Mouse (Mus musculus): ENCODE measurements around the gene Poc5. TPM values are rescaled to one million over a fixed set of nuclear protein-coding genes. Genes with fewer than 3 reads are reported as not detected.

Poc5 gene
- total RNA-seq (2014; rRNA removed) (21.7 and 26.1 TPM in 2 replicates), polyA plus RNA-seq (2015; fragmentation: Nextera tagmentation; extraction: Ambion mirVana) (16.7 and 19.0 TPM in 2 replicates)

DNA sequence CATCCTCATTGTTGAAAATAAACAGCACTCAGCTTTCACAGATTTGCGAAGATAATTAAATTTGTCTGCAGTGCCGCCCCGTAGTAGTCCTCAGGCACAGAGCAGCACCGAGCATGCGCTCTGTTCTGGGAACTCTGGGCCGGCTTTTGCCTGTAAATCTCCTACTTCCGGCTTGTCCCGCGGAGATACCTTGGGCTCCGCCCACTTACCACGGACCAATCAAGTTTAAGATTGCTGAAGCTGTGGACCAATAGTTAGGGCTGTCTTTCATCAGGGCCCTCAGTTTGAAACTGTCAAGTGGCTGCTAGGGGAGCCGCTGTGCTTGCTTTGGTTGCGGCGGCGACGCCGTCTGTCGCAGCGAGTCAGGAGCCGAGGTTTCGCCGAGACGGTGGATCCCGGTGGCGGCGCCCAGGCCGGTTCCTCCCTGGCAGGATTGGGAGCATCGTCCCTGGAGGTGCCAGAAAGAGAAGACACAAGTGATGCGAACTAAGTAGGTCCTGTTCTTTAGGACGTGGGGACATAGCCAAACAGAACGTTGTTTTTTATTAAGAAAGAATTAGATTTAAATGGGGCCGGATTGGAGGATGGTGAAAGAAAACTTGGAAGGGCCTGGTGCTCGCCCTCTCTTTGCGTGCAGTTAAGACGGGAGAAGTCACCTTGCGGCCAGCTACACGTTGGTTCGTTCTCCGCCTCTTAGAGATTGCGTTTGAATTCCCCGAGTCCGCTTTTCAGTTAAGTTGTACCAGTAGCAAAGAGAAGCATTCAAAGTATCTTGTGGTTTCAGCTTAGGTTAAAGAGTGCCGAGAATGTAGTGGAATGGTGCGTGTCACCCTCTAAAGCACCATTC, at the start of gene Poc5:
TSS of gene Poc5 (plus strand) at position 253 of the 847 bp plus-strand sequence.
- peak within 1 kb of the TSS; percentile 62 for H3K4me2 ChIP-seq (ENCODE audit: low read depth, low read length)
- peaks cover 8% of the 10 kb centered on the region for H3K4me1 ChIP-seq (ENCODE audit: insufficient read depth, low read length)
- ATAC-seq (peak; percentile 100), DNase-seq (ENCODE audit: low spot score) (peak; percentile 99)
- peak within 1 kb of the TSS; percentile 67 for H3K9ac ChIP-seq (replicated peaks; ENCODE audit: low read length)
- peak within 1 kb of the TSS; percentile 42; the same call in 1 of the 2 replicates for H3K27ac ChIP-seq
- no peak; the same call in 1 of the 2 replicates for TF ChIP-seq CTCF (IDR thresholded peaks at IDR 0.05; ENCODE audit: low read depth)
- H3K9me3 ChIP-seq (ENCODE audit: low read length) = no peaks in the 10 kb centered on the region
- no peaks in the 10 kb centered on the region for H3K27me3 ChIP-seq (ENCODE audit: insufficient read depth, low read length)
- peak within 1 kb of the TSS; percentile 58 for H3K4me3 ChIP-seq (ENCODE audit: low read length)
- WGBS = under 1% methylated on average over 44 of the region's 44 CpGs
- H3K36me3 ChIP-seq (ENCODE audit: insufficient read depth, low read length) = peaks cover 26% of the 10 kb centered on the region; the same call in 1 of the 2 replicates

DNA sequence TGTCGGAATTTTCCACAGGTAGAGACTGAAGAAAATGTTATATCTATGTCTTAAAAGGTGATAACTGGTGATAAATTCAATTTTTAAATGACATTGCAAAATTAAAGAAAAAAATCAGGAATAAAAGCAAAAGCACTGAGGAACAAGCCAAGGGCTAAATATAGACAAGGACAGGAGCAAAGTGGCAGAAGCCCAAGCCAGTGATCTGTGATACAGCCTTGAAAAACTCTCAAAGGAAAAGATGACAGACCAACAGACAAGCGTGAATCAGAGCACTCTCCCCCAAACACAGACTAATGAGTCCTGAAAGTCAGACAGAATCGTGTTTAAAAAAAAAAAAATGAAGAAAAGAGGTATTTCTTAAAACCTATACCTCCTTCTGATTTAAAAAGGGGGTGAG, 46.6 kb upstream of the Poc5 start:
- ATAC-seq (no peak), DNase-seq (ENCODE audit: low spot score) (no peak)
- Histone ChIP-seq H3K9ac (replicated peaks; ENCODE audit: low read length) (no peak overlapping the region), H3K4me1 (ENCODE audit: insufficient read depth, low read length) (no peaks in the 10 kb centered on the region), H3K36me3 (ENCODE audit: insufficient read depth, low read length) (no peaks in the 10 kb centered on the region), H3K4me2 (ENCODE audit: low read depth, low read length) (no peak overlapping the region), H3K27me3 (ENCODE audit: insufficient read depth, low read length) (no peaks in the 10 kb centered on the region), H3K9me3 (ENCODE audit: low read length) (no peaks in the 10 kb centered on the region), H3K4me3 (ENCODE audit: low read length) (no peak overlapping the region), H3K27ac (no peak overlapping the region)
- 70% methylated on average over 3 of the region's 3 CpGs for WGBS
- TF ChIP-seq CTCF (IDR thresholded peaks at IDR 0.05; ENCODE audit: low read depth) = no peak

DNA sequence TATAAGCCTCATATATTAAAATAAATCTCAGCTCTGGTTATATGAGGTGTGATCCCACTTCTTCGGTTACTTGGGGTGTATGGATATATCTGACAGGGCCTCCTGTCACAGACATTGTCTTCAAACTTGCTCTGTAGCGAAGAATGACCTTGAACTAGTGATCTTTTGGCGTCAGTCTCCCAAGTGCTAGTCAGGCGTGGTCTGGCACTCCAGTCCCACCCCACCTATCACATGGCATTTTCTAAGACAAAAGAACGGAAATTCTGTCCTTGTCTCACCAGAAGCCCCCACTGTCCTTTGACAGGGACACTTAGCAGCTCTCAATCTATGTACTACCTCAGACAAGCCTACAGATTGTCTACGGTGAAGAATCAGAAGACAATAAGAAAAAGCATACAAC, 43.3 kb upstream of the Poc5 start:
- DNase-seq (ENCODE audit: low spot score) (no peak), ATAC-seq (no peak)
- no peaks in the 10 kb centered on the region for H3K9me3 ChIP-seq (ENCODE audit: low read length)
- H3K36me3 ChIP-seq (ENCODE audit: insufficient read depth, low read length) = no peaks in the 10 kb centered on the region
- TF ChIP-seq CTCF (IDR thresholded peaks at IDR 0.05; ENCODE audit: low read depth) = no peak
- H3K9ac ChIP-seq (replicated peaks; ENCODE audit: low read length) = no peak overlapping the region
- 81% methylated on average over 6 of the region's 6 CpGs for WGBS
- no peaks in the 10 kb centered on the region for H3K27me3 ChIP-seq (ENCODE audit: insufficient read depth, low read length)
- no peak overlapping the region for H3K4me3 ChIP-seq (ENCODE audit: low read length)
- H3K4me1 ChIP-seq (ENCODE audit: insufficient read depth, low read length) = no peaks in the 10 kb centered on the region
- no peak overlapping the region for H3K4me2 ChIP-seq (ENCODE audit: low read depth, low read length)
- no peak overlapping the region for H3K27ac ChIP-seq

DNA sequence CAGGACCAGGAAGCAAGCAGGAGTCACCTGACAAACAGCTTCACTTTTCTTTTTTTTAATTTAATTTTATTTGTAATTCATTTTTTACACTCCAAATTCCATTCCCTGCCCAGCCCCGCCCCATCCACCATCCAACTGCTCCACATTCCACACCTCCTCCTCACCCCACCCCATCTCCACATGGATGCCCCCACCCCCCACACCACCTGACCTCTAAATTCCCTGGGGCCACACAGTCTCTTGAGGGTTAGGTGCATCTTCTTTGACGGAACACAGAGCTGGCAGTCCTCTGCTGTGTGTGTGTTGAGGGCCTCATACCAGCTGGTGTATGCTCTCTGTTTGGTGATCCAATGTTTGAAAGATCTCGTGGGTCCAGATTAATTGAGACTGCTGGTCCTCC, 41.5 kb upstream of the Poc5 start:
- 52% methylated on average over 3 of the region's 3 CpGs for WGBS
- DNase-seq (ENCODE audit: low spot score) = no peak
- Histone ChIP-seq H3K27ac (no peak overlapping the region), H3K36me3 (ENCODE audit: insufficient read depth, low read length) (no peaks in the 10 kb centered on the region), H3K9ac (replicated peaks; ENCODE audit: low read length) (no peak overlapping the region), H3K4me2 (ENCODE audit: low read depth, low read length) (no peak overlapping the region), H3K27me3 (ENCODE audit: insufficient read depth, low read length) (no peaks in the 10 kb centered on the region), H3K9me3 (ENCODE audit: low read length) (no peaks in the 10 kb centered on the region), H3K4me1 (ENCODE audit: insufficient read depth, low read length) (no peaks in the 10 kb centered on the region), H3K4me3 (ENCODE audit: low read length) (no peak overlapping the region)
- TF ChIP-seq CTCF (IDR thresholded peaks at IDR 0.05; ENCODE audit: low read depth) = no peak
- ATAC-seq = no peak

DNA sequence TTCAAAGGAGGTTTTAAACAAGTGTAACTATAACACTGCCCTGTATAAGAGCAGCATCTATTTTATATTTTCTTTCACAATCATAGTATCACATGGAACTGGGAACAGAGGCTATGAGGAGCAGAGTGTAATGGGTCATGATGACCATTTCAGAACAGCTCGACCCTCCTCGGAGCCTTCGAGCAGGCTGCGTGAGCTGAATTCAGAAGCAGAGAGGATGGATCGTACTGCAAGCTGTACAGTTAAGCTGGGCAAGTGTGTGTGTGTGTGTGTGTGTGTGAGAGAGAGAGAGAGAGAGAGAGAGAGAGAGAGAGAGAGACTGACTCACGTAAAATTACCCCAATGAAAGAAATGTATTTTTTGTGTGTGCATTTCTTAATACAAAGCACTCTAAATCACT, 37.9 kb upstream of the Poc5 start:
- WGBS = 70% methylated on average over 6 of the region's 6 CpGs
- H3K4me3 ChIP-seq (ENCODE audit: low read length) = no peak overlapping the region
- no peaks in the 10 kb centered on the region for H3K4me1 ChIP-seq (ENCODE audit: insufficient read depth, low read length)
- DNase-seq (ENCODE audit: low spot score) (peak; percentile 24), ATAC-seq (no peak)
- H3K4me2 ChIP-seq (ENCODE audit: low read depth, low read length) = no peak overlapping the region
- TF ChIP-seq CTCF (IDR thresholded peaks at IDR 0.05; ENCODE audit: low read depth) = no peak
- no peaks in the 10 kb centered on the region for H3K36me3 ChIP-seq (ENCODE audit: insufficient read depth, low read length)
- no peaks in the 10 kb centered on the region for H3K9me3 ChIP-seq (ENCODE audit: low read length)
- no peaks in the 10 kb centered on the region for H3K27me3 ChIP-seq (ENCODE audit: insufficient read depth, low read length)
- H3K9ac ChIP-seq (replicated peaks; ENCODE audit: low read length) = no peak overlapping the region
- no peak overlapping the region for H3K27ac ChIP-seq

DNA sequence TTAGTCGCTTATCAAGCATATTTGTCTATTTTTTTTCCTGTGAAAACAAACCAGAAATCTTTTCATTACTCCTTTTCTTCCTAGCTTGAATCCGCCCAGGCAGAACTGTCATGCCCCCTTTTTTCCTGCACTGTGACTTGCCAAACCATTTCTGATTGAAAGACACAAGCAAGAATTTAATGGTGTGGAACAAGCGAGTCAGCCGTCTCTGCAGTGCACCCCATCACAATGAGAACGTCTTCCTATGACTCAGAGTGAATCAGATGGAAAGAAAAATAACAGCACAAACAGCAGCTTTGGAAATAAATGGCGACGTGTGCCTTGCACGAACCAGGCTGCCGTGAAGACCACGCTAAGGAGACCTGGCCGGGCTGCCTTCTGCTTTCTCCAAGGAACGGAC, 36.8 kb upstream of the Poc5 start:
- DNase-seq (ENCODE audit: low spot score) (peak; percentile 43), ATAC-seq (0 out of 2 replicates have a peak, but pooled peaks have one; percentile 43)
- 0 out of 2 replicates have a peak overlapping the region, but pooled peaks have one; percentile 24 for H3K4me2 ChIP-seq (ENCODE audit: low read depth, low read length)
- H3K27ac ChIP-seq = peak overlapping the region; percentile 57
- H3K36me3 ChIP-seq (ENCODE audit: insufficient read depth, low read length) = no peaks in the 10 kb centered on the region
- H3K9ac ChIP-seq (replicated peaks; ENCODE audit: low read length) = no peak overlapping the region; the same call in 1 of the 2 replicates
- TF ChIP-seq CTCF (IDR thresholded peaks at IDR 0.05; ENCODE audit: low read depth) = no peak
- H3K4me3 ChIP-seq (ENCODE audit: low read length) = no peak overlapping the region
- no peaks in the 10 kb centered on the region for H3K27me3 ChIP-seq (ENCODE audit: insufficient read depth, low read length)
- H3K4me1 ChIP-seq (ENCODE audit: insufficient read depth, low read length) = no peaks in the 10 kb centered on the region
- WGBS = 53% methylated on average over 12 of the region's 12 CpGs
- H3K9me3 ChIP-seq (ENCODE audit: low read length) = no peaks in the 10 kb centered on the region

DNA sequence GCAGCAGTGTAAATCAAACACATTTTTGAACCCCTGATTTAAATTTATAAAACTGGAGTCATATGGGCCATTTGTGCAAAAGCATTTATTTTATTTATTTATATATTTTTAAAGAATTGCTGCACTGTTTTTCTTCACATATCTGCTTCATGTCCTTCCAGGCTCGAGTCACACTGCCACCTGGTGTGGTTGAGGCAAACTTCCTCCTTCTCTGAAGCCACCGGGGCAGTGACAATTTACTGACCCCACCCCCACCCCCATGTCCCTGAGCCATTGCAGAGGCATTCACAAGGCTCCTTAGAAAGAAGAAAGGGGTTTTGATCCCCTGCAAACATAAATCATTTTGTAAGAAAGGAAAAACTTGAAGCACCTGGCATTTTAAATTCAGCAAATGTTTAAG, 12.6 kb upstream of the Poc5 start:
- 1% methylated on average over 2 of the region's 2 CpGs for WGBS
- H3K36me3 ChIP-seq (ENCODE audit: insufficient read depth, low read length) = no peaks in the 10 kb centered on the region

More for the DNA sequence above, 12.6 kb upstream of the Poc5 start:
- H3K9me3 ChIP-seq (ENCODE audit: low read length) = no peaks in the 10 kb centered on the region
- no peaks in the 10 kb centered on the region for H3K27me3 ChIP-seq (ENCODE audit: insufficient read depth, low read length)
- H3K4me3 ChIP-seq (ENCODE audit: low read length) = no peak overlapping the region
- H3K27ac ChIP-seq = no peak overlapping the region
- peak; percentile 66 for TF ChIP-seq CTCF (IDR thresholded peaks at IDR 0.05; ENCODE audit: low read depth)
- no peaks in the 10 kb centered on the region for H3K4me1 ChIP-seq (ENCODE audit: insufficient read depth, low read length)
- ATAC-seq = no peak
- peak; percentile 70 for DNase-seq (ENCODE audit: low spot score)
- no peak overlapping the region for H3K4me2 ChIP-seq (ENCODE audit: low read depth, low read length)
- no peak overlapping the region for H3K9ac ChIP-seq (replicated peaks; ENCODE audit: low read length)
